8 mouse cellular contexts compared by ENCODE assay signal in the genomic region with DNA sequence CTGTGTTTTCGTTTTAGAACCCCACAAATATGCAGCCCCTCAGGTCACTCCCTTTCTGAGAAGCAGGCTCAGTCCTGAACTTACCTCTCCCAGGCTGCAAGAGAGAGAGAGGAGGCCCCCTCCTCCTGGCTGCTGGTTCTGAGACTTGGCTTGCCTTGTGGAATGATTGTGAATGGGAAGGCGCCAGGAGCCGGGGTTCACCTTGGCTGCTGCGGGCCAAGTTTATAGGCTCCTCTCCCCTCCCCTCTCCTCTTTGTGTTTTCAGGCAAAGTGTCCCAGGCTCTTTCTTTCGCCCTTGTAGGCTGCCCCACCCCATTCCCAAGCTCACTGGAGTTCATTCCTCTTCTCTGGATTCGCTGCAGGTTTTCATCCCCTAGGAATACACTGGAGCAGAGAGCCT. TPM values are rescaled to one million over a fixed set of nuclear protein-coding genes. Genes with fewer than 3 reads are reported as not detected.
A peak's percentile ranks its signal among the peaks of the same experiment; 100 is the strongest.
DNase-seq lines count a peak whose midpoint lies in the region; ATAC-seq and TF ChIP-seq lines count a peak whose summit lies in the region.

No protein-coding gene starts in this region.

- H3K27ac ChIP-seq in liver, adult 2 months (replicated peaks; ENCODE audit: insufficient read depth, low read depth, low read length) = peak overlapping the region; percentile 39
- no peak overlapping the region for H3K27ac ChIP-seq in embryonic facial prominence, embryonic 12.5 days
- peak overlapping the region; percentile 55; the same call in 1 of the 2 replicates for H3K27ac ChIP-seq in hindbrain, embryonic 13.5 days
- H3K27ac ChIP-seq in midbrain, embryonic 15.5 days = no peak overlapping the region

- peaks cover 7% of the 10 kb centered on the region; the same call in 1 of the 2 replicates for H3K79me2 ChIP-seq in liver, adult 2 months (ENCODE audit: control insufficient read depth, insufficient read depth, low read length)

- peak overlapping the region; percentile 36 for H3K4me3 ChIP-seq in liver, adult 2 months (ENCODE audit: insufficient read depth, low read depth, low read length)
- H3K4me3 ChIP-seq in embryonic facial prominence, embryonic 12.5 days = peak overlapping the region; percentile 66
- H3K4me3 ChIP-seq in hindbrain, embryonic 13.5 days = peak overlapping the region; percentile 63
- H3K4me3 ChIP-seq in midbrain, embryonic 15.5 days = peak overlapping the region; percentile 50

- no peak for DNase-seq in liver, adult 2 months (ENCODE audit: extremely low read depth, low read depth, low spot score)
- DNase-seq in liver = no peak
- DNase-seq in thymus, postnatal 36 days = no peak
- DNase-seq in spleen, adult 12 weeks (ENCODE audit: low spot score) = no peak

- H3K4me1 ChIP-seq in liver, adult 2 months (ENCODE audit: control insufficient read depth, insufficient read depth, low read length) = peaks cover 11% of the 10 kb centered on the region
- peaks cover 34% of the 10 kb centered on the region for H3K4me1 ChIP-seq in embryonic facial prominence, embryonic 12.5 days
- H3K4me1 ChIP-seq in hindbrain, embryonic 13.5 days (replicated peaks) = peaks cover 18% of the 10 kb centered on the region
- H3K4me1 ChIP-seq in midbrain, embryonic 15.5 days = peaks cover 16% of the 10 kb centered on the region

- WGBS in liver, adult 2 months = 11% methylated on average over 6 of the region's 6 CpGs
- under 1% methylated on average over 6 of the region's 6 CpGs for WGBS in embryonic facial prominence, embryonic 12.5 days
- WGBS in hindbrain, embryonic 13.5 days = 2% methylated on average over 6 of the region's 6 CpGs
- 4% methylated on average over 6 of the region's 6 CpGs for WGBS in midbrain, embryonic 15.5 days

- no peaks in the 10 kb centered on the region for H3K9me3 ChIP-seq in embryonic facial prominence, embryonic 12.5 days
- H3K9me3 ChIP-seq in hindbrain, embryonic 13.5 days = no peaks in the 10 kb centered on the region
- no peaks in the 10 kb centered on the region for H3K9me3 ChIP-seq in midbrain, embryonic 15.5 days

- no peaks in the 10 kb centered on the region for H3K27me3 ChIP-seq in liver, adult 2 months (ENCODE audit: control insufficient read depth, insufficient read depth, low read length)
- H3K27me3 ChIP-seq in embryonic facial prominence, embryonic 12.5 days = no peaks in the 10 kb centered on the region
- H3K27me3 ChIP-seq in hindbrain, embryonic 13.5 days = peaks cover 17% of the 10 kb centered on the region; the same call in 1 of the 2 replicates
- H3K27me3 ChIP-seq in midbrain, embryonic 15.5 days (replicated peaks) = no peaks in the 10 kb centered on the region; the same call in 1 of the 2 replicates

- no peak for TF ChIP-seq CTCF in liver, adult 2 months (IDR thresholded peaks at IDR 0.05; ENCODE audit: low read depth, low read length)

- no peaks in the 10 kb centered on the region for H3K36me3 ChIP-seq in liver, adult 2 months (ENCODE audit: control insufficient read depth, insufficient read depth, low read length)
- no peaks in the 10 kb centered on the region for H3K36me3 ChIP-seq in embryonic facial prominence, embryonic 12.5 days
- H3K36me3 ChIP-seq in hindbrain, embryonic 13.5 days = no peaks in the 10 kb centered on the region
- H3K36me3 ChIP-seq in midbrain, embryonic 15.5 days (replicated peaks) = no peaks in the 10 kb centered on the region

- peak overlapping the region; percentile 86 for H3K4me2 ChIP-seq in embryonic facial prominence, embryonic 12.5 days (replicated peaks)
- peak overlapping the region; percentile 97 for H3K4me2 ChIP-seq in hindbrain, embryonic 13.5 days
- peak overlapping the region; percentile 99 for H3K4me2 ChIP-seq in midbrain, embryonic 15.5 days

- ATAC-seq in embryonic facial prominence, embryonic 12.5 days (ENCODE audit: insufficient number of reproducible peaks, insufficient read depth, low FRiP score, low TSS enrichment) = no peak
- no peak for ATAC-seq in hindbrain, embryonic 13.5 days (ENCODE audit: low FRiP score)
- 0 out of 2 replicates have a peak, but pooled peaks have one; percentile 5 for ATAC-seq in midbrain, embryonic 15.5 days (replicated peaks)
- ATAC-seq in activated CD4-positive, CD25-positive, alpha-beta regulatory T cell, adult 4 months = no peak

- H3K9ac ChIP-seq in liver, adult 2 months (ENCODE audit: low read depth, low read length) = peak overlapping the region; percentile 77
- peak overlapping the region; percentile 70 for H3K9ac ChIP-seq in embryonic facial prominence, embryonic 12.5 days
- peak overlapping the region; percentile 82 for H3K9ac ChIP-seq in hindbrain, embryonic 13.5 days
- peak overlapping the region; percentile 68; the same call in 1 of the 2 replicates for H3K9ac ChIP-seq in midbrain, embryonic 15.5 days

- TF ChIP-seq POLR2A in liver, adult 2 months (IDR thresholded peaks at IDR 0.05; ENCODE audit: extremely low read depth, insufficient read depth, low read length) = no peak

RNA-seq across cellular contexts. Expression of a gene that starts 0.8 kb away (rescaled TPM):
- 3.3 and 5.6 TPM in 2 replicates for total RNA-seq in liver, adult 2 months (2014; rRNA removed)
- 5.2 and 5.8 TPM in 2 replicates for polyA plus RNA-seq in liver, adult 2 months (2012; rRNA removed)
- polyA plus RNA-seq in embryonic facial prominence, embryonic 12.5 days (2016; fragmentation: Nextera tagmentation; extraction: Ambion mirVana) = 13.1 and 13.3 TPM in 2 replicates
- polyA plus RNA-seq in hindbrain, embryonic 13.5 days (2015; fragmentation: Nextera tagmentation; extraction: Ambion mirVana) = 5.8 and 6.3 TPM in 2 replicates
- 5.1 and 5.2 TPM in 2 replicates for polyA plus RNA-seq in midbrain, embryonic 15.5 days (2015; fragmentation: Nextera tagmentation; extraction: Ambion mirVana)
- polyA plus RNA-seq in activated CD4-positive, CD25-positive, alpha-beta regulatory T cell, adult 4 months (2017; shearing (Covaris generic)) = under 1 TPM in 1 of 2 experiments, not detected in 1; 0.25 TPM

RNA-seq across cellular contexts. Expression of a gene that starts 34.7 kb away (rescaled TPM):
- 0.40 and 0.46 TPM in 2 replicates for total RNA-seq in liver, adult 2 months (2014; rRNA removed)
- 0.75 and 0.76 TPM in 2 replicates for polyA plus RNA-seq in liver, adult 2 months (2012; rRNA removed)
- polyA plus RNA-seq in embryonic facial prominence, embryonic 12.5 days (2016; fragmentation: Nextera tagmentation; extraction: Ambion mirVana) = 8.3 and 8.7 TPM in 2 replicates
- polyA plus RNA-seq in hindbrain, embryonic 13.5 days (2015; fragmentation: Nextera tagmentation; extraction: Ambion mirVana) = 2.7 and 3.2 TPM in 2 replicates
- polyA plus RNA-seq in midbrain, embryonic 15.5 days (2015; fragmentation: Nextera tagmentation; extraction: Ambion mirVana) = 2.2 and 2.3 TPM in 2 replicates
- 10 to 100 TPM; 22.0 to 34.6 TPM for polyA plus RNA-seq in activated CD4-positive, CD25-positive, alpha-beta regulatory T cell, adult 4 months (2017; shearing (Covaris generic))

RNA-seq across cellular contexts. Expression of a gene that starts 40.6 kb away (rescaled TPM):
- total RNA-seq in liver, adult 2 months (2014; rRNA removed) = 34.8 and 39.3 TPM in 2 replicates
- 20.1 and 28.9 TPM in 2 replicates for polyA plus RNA-seq in liver, adult 2 months (2012; rRNA removed)
- 2.9 and 4.1 TPM in 2 replicates for polyA plus RNA-seq in embryonic facial prominence, embryonic 12.5 days (2016; fragmentation: Nextera tagmentation; extraction: Ambion mirVana)
- polyA plus RNA-seq in hindbrain, embryonic 13.5 days (2015; fragmentation: Nextera tagmentation; extraction: Ambion mirVana) = 2.2 and 2.4 TPM in 2 replicates
- 1.4 and 1.8 TPM in 2 replicates for polyA plus RNA-seq in midbrain, embryonic 15.5 days (2015; fragmentation: Nextera tagmentation; extraction: Ambion mirVana)
- polyA plus RNA-seq in activated CD4-positive, CD25-positive, alpha-beta regulatory T cell, adult 4 months (2017; shearing (Covaris generic)) = under 1 TPM in 1 of 2 experiments, not detected in 1; 0.58 TPM

Comparison
In these comparisons a context has a peak if more than half of its experiments do, and no peak if none do; other contexts are left out.
1. H3K27ac ChIP-seq: peak in liver, adult 2 months (single experiment) and hindbrain, embryonic 13.5 days (single experiment); none in embryonic facial prominence, embryonic 12.5 days (single experiment) and midbrain, embryonic 15.5 days (single experiment).
2. Peak in every context shown above with its lines, with median percentiles within 50 percentile points of each other: H3K4me3 ChIP-seq, H3K9ac ChIP-seq and H3K4me2 ChIP-seq.